Mouse (Mus musculus) kidney, adult 9 months (tissue): ENCODE data around the gene Prss42.

Experiments used
- DNase-seq: peaks from one replicate; pipeline ENCODE4 v3.0.0; 2022

Prss42 gene

DNA sequence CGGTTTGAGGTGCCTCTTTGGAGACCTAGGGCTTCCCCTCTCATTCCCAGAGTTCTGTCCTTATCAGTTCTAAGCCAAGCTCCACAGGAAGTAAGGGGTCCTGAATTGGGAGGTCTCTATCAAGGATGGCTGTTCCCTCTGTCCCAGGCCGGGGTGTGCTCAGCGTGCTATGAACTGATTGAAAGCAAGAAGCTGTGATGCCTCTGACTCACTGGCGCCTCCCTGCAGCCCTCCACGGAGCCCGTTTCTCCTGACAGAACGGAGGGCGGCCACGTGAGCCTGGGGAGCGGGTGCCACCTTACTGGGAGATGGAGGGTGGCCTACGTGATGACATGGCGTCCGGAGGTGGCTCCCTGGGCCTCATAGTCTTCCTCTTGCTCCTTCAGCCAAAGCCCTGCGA is at the start of gene Prss42:
Prss42 (plus strand) TSS at position 301 of the 400 bp plus-strand sequence.
- no peak for DNase-seq

DNA sequence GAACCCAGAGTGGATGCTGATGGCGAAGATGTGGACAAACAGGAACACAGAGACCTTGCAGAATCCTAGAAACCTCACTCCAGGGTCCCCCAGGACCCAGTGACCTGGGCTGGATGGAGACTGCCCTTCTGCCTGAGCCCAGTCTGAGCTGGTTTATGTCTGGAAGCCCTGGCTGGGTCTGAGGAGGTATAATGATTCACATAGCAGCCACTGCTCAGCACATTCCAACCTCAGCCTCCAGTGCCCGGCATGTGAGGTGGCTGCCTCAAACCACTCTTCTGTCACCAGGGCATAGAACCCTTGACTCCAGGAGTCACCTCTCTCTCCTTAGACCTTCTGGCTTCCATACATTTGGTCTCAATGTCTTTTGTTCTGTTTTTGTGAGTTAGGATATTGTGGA is 49.5 kb upstream of the Prss42 start:
- peak; percentile 90 for DNase-seq

DNA sequence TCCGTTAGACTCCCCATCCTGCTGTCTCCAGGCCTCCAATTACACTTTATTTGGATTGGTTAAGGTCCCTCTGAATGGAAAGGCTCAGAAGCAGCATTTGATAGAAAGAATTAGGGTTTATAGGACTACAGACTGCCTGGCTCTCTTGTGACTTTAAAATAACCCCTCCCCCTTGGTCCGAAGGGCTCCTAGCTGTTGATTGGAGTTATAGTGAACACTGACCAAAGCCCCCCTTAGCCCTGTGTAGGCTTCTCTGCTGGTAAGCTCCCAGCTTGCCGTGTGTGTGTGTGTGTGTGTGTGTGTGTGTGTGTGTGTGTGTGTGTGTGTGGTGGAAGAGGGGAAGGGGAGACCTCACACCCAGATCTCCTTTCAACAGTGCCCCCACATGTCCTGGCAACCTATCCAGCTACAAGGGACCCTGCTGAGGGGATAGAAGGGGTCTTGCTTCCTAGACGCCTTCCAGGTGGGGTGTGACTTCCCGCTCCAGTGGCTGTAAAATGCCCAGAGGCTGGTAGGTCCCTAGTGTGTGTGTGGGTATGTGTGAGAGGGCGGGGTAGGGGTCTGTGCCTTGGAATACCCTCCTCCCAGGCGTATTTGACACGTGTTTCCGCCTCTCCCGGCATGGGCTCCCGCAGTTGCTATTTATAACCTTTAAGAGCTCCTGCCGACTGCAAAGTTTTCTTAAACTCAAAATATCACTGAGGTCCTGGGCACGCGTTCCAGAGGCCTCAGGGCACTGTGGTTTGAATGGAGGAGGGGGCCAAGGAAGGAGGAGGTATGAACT is 47.4 kb upstream of the Prss42 start:
- DNase-seq, result peak; percentile 41

DNA sequence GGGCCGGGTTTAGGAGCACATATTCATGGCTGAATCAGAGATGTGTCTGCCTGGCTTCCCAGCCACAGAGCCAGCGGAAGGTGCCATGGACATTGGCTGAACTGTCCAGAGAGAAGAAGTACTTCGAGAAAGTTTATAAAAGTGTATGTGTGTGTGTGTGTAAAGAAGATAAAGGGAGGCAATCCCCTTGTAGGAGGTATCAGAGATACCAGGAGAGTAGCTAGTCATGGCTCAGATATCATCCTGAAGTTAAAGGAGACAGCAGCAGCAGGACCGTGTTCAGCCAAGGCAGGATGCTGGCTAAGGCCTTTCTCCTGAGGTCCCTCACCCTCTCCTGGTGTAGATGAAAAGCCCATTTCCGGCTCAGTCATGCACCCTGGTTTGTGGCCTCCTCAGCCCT is 46.6 kb upstream of the Prss42 start:
- no peak for DNase-seq

DNA sequence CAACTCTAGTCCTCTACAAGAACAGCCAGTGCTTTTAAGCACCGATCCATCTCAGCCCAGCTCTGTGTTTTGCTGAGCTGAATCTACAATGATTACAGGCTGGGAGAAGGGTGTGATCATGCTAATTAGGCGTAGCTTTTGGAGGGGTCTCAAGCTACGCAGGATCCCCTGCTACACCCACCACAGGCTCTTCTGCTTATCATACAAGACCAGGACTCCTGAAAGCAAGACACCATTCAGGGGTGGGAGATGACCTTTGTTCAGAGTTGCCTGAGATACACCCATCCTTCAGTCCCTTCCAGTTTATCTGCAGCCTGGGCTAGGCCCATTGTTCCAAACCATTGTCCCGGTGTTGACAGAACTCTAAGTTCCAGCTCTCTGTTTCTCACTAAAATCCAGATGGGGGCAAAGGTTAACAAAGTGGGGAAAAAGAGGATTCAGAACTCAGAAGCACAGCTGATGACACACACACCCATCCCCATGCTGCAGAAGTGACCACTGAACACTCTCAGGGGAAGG is 45.0 kb upstream of the Prss42 start:
- no peak for DNase-seq

DNA sequence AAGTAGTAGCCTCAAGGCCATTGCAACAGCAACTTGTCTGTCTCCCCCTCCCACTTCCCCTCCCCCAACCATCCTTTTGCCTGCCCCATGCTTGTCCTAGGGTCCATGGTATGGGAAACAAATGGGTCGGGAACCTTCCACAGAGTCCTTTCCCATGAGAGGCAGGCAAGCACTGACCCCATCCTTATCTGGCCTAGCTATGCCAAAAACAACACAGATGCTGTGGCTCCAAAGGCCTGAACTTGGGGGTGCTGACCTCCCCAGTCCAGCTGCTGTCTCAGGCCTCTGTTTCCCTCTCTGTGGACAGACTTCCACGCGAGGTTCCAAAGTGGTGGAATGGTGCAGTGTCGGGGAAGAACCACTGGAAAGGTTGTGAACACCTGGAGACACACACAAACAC is 44.2 kb upstream of the Prss42 start:
- DNase-seq, result peak; percentile 27

DNA sequence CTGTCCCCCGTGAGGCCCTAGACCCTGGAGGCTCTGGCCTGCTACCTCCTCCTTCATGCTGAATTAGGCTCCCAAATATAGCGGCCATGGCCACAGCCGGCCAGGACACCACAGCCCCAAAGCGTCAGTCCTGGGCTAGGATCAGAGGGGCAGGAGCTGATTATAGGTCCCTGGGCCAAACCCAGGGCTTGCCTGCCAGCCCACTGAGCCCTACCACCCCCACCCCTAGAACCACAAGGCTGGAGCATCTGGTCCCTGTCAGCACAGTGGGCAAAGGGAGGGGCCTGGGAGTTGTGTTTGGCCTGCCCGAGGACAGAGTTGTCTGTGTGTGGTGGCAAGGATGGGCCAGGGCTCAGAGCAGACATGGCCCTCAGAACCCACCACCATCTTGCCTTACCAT is 40.1 kb upstream of the Prss42 start:
- no peak for DNase-seq

DNA sequence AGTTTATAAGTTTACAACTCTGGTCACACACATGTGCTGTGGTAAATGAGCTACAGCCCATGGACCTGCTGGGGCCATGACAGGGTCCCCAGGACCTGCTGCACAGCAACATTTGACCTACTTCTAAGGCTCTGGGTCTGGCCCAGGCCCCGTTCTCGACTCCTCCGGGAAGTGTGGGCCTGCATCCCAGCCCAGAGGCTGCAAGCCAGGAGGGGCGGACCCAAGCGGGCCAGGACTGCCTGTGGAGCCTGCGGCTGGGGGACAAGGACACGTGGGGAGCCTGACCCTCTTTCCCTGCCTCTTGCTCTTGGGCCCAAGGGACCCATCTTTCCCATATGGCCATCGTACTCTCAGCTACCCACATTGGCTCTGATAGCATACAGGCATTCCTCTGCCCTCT is 39.4 kb upstream of the Prss42 start:
- DNase-seq, result peak; percentile 57

DNA sequence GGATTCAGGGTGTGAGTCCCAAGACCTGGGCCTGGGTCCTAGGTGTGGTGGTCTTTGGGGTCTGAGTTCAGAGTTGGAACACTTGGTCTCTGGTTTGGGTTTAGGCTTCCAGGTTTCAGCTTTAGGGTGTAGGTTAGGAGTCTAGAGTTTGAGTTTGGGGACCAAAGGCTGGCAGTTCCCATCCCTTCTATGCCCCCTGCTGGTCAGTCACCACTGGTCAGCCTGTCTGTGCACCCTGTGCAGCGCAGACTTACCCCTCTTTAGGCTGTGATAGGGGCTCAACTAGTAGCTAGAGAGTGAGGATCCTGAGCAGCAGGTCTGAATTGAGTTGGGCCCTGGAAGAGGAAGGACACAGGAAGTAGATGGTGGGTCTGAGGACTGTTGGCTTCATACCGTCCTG is 38.7 kb upstream of the Prss42 start:
- DNase-seq, result peak; percentile 83

DNA sequence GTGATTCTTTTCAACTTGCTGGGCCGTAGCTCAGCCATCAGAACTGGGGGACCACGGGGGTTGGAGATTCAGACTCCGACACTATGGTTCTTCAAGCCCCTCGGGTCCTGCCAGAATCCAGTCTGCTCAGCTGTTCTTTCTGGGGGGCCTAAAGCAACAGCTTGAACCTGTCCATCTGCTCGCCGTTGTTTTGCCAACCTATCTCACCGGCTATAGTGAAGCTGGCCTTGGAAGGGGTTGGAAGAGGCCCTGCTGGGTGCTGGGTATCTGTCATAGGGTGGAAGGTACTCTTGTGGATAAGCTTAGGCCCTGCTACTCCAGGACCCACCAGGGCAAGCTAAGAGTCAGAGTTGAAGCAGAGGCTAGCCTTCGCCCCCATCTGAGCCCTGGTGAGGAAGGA is 37.1 kb upstream of the Prss42 start:
- DNase-seq, result no peak

DNA sequence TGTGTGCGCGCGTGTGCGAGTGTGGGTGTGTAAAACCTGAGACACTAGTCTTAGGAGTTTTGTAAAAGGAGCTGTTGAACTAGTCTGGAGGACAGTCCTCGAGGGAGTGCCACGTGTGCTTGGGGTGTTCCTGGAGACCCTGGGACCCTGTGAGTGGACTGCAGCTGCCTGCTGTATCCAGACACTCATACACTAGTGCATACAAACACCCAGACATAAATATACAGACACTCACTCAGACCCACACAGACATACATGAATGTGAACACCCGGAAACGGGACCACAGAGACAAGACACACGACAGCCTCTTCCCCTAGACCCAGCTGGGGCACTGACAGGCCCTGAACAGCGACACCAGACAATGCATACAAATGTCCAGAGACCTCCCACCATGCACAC is 35.2 kb upstream of the Prss42 start:
- DNase-seq, result no peak

DNA sequence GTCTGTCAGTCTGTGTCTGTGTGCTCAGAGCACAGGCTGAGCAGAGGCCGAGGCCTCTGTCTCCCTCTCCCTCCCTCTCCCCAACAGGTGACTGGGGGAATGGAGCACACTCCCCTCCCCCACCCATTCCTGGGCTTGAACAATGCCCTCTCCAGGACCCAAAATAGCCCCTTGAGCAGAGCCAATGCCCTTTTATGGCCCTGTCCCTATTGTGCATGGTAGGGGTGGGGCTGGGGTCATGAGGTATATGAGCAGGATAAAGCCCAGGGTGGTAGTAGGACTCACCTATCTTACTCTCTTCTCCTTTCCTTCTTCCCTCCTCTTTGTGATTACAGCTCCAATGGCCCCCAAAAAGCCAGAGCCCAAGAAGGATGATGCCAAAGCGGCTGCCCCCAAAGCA is 34.6 kb upstream of the Prss42 start:
- DNase-seq, result no peak

DNA sequence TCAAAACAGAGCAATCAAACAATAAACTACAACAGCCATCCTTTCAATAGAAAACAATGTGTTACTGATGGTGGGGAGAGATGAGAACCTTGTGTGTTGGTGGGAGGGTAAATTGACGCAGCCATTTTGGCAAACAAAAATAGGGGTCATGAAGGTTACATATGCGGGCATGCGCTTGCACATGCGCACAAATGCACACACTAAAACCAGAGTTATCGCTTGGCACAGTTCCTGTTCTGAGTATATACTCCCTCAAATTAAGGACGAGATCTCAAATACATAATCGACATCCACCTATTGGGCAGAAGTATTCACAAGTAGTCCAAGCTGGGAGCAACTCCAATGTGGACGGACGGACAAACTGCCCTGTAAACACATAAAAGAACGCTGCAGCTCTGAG is 25.6 kb upstream of the Prss42 start:
- no peak for DNase-seq

DNA sequence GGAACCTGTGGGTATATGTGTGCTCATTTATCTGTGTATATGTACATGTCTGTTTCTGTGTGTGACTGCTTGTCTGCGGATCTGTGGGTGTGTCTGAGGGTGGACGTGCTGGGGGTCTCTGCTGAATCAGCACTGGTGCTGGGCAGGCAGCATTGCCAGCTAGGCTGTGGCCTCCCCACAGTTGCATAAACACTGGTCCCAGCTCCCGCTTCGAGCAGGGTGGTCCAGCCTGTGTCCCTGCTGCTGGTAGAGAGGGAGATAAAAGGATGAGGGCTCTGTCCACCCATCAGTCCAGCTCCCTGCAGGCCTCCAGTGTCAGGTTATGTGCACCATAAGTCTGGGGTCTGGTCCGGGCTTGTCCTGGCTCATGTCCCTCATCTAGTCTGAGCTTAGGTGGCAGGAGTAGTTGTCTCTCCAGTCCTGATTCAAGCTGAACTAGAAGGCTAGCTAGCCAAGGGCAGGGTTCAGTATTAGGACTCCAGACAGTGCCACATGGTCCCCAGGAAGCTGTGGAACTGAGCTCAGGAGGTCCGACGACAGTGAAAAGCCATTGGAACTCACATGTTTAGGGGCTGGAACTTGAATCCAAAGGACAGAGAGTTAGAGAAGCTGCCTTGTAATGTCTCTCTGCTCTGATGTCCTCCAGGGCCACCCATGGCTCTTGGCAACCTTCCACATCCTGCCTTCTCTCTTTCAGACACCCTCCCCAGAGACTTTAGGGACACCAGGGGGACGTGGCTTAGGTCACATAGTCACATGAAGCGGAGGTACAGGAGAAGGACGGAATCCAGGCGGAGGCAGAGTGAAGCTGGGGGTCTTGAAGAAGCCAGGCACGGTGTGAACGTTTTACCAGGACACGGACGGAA is 23.3 kb upstream of the Prss42 start:
- peak; percentile 26 for DNase-seq

DNA sequence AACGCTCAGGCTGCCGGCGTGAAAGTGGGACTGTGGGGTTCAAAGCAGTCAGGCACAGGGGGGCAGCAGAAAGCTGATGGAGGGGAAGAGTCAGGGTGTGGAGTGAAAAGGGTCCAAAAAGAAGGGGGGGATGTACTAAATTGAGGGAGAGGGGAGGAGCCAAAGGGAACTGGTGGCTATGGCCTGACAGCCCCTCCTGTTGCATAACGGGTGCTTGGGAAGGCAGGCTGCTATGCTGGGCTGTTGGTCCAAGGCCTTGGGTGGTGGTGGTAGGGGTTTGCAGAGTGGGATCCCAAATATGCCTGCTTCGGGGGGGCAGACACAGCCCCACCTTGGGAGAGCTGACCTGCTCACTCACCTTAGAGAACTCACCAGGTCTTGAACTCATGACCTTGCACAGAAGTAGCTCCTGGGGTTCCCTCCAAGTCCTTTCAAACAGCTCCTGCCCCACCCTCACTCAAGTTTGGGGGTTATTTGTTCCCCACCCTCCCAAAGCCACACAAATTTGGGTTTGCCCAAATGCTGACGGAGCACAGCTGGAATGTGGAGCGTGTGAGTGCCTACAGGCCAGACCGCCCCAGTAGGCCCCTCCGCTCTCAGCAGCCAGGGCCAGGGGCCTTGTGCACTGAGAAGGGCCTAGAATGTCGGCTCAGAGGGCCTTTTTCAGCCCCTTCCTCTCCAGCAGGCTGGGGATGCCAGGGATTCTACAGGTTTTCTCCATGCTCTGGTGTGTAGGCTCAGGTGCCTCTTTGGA is 22.5 kb upstream of the Prss42 start:
- DNase-seq, result no peak

DNA sequence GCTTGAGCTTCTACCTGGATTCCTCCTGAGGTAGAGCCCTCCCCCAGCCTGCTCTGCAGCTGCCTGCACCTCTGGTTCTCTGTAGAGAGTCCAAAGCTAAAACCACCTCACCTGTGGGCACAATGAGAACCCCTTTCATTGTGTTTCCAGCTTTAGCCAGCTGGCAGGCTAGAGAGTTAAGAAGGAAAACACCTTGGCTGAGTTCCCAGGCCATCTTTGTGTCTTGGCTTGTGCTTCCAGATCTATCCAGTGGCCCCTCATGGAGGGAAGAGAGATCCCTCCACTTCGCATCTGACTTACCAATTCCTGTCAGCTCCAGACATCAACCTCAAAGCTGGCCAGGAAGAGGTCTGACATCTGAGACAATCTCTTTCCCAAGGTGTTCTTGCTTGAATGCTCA is 19.9 kb upstream of the Prss42 start:
- DNase-seq, result no peak

DNA sequence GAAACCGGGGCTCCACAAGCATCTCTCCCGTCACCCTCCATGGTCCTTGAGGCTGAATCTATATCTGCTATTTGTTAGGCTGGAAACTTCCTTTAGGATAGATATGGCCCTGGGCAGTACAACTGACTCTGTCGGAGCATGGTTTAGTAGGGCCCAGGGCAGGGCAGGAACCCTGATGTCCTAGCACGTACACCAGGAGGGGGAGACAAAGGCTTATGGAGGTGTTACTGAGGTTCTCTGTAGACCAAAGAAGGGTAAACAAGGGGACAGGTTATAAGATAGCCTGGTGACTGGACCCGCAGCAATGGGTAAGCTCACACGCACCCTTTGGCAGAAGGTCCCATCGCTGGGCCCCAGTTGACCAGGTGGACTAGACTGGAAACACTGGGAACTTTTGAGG is 19.4 kb upstream of the Prss42 start:
- no peak for DNase-seq

DNA sequence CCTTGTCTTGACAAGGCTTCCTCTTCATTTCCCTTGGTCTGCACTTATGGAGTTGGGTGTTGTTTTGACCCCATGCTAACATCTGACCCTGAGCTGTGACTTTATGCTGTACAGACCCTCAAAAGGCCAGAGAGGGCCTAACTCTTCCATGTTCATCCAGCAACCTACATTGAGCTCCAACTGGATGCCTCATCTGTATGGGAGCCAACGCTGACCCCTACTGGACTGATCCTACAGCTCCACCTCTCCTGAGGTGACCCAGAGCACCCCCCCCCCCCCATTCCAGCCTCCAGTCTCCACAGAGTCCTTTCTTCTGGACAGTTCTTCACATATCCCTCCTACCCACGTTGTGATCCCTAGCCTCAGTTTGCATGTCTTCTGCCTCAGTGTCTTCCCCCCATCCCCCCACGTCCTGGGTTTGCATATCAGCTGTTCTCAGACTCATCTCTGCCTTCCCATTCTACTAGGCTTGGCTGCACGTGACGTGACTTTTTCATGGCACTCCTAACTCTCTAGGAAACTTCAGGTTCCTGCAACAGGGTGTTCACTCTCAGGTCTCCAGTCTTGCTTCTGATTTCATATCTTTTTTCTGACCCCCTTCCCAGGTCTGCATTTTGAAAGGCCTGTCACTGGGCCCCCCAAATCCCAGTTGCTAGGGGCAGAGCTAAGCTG is 18.6 kb upstream of the Prss42 start:
- DNase-seq, result no peak

DNA sequence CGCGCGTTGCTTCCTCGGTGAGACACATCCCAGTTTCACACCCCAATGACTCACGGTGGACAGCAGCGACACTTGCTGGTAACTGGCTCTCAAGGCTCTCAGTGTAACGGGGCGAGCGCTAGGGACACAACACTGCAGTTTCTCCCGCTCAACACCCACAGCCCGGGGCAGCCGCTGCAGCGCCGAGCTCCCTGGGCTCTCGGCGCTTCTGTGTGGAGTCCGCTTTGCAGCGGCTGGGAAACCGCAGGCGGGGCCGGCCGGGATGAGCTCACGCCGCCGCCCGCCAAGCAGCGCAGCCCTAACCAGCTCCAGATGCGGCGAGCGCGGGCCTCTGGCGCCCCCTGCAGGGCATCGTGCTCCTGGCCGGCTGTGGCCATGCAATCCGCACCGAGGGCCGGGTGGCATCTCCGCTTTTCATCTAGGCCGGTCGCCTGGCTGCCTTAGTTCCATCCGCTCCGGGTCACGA is 16.7 kb upstream of the Prss42 start:
- peak; percentile 94 for DNase-seq

DNA sequence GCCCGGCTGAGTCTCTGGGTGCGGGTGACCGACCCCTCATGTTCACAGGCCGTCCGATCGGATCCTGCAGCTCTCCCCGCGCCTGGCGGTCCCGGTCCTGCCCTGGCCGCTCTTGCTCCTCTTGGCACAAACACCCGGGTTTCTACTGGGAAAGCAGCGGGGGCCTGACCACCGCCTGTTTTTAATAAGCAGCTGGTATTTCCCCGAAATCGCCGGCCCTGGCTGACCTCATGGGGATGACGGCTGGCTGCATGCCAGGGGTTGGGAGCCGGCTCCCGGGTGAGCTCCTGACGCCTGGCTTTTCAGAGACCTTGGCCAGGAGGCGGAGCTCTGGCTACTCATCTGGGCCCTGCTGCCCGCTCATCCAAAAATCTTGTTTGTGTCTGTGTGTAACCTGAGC is 16.2 kb upstream of the Prss42 start:
- peak; percentile 94 for DNase-seq

DNA sequence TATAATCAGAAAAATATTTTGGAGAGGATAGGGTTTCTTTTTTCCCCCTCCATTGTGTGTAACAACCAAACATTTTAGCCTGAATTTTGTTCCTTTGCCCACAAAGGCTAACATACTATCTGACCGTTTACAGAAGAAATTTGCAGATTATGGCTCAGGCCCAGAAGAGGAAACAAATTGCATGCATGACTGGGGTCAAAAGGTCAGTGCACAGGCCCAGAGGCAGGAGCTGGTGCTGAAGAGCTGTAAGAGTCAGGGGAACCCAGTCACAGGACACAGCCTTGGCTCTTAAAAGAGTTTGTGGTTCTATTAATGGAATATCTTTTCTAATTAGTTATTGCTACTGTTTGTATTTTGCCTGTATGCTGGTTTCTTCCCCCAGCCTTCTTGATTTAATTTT is 14.4 kb upstream of the Prss42 start:
- peak; percentile 38 for DNase-seq

DNA sequence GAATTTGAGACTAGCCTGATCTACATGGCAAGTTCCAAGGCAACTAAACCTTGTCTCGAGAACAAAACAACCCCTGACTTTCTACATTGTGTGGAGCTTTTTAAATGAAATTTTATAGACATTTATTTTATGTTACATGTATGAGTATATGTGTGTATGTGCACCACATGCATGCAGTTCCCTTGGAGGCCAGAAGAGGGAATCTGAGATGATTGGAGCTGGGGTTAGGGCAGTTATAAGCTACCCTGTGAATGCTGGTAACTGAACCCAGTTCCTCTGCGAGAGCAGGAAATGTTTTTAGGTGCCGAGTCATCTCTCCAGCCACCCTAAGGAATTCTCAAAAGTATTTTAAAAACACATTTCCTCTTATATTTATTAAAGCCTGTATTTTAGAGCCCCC is 9.8 kb upstream of the Prss42 start:
- DNase-seq, result no peak

DNA sequence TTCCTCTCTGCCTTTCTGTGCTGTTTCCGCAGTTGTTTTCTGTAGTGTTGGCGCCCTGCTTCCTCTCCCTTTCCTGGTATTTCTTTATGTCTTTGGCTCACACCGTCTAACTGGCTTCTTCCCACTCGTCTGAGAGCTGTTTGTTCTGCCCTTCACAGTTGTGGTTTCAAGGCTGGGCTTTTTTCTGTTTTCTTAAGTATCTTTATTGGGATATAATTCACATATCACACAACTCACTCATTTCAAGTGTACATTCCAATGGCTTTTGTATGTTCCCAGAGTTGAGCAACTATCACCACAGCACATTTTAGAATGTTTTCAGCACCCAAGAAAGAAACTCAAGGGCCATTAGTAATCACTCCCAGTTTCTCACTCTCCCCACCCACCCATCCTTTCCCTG is 7.5 kb upstream of the Prss42 start:
- no peak for DNase-seq
